Mouse (Mus musculus): ENCODE results near the gene Ttll5. TPM values are rescaled to one million over a fixed set of nuclear protein-coding genes. Genes with fewer than 3 reads are reported as not detected.

The Ttll5 gene
- polyA plus RNA-seq, 1 experiment = 6.2 TPM

GRCm38 (mm10) chr12:86082481-86083012, 258.1 kb downstream of the Ttll5 start, which contains the start of gene Ift43:
Gene Ift43 (plus strand): TSS chr12:86082541.
- 0 out of 2 replicates have a peak, but pooled peaks cover 4% of the 10 kb centered on the region for H3K27me3 ChIP-seq (ENCODE audit: control insufficient read depth, insufficient read depth, low read length)
- peak in 1 of 2 experiments; percentile 21 for DNase-seq (ENCODE audit: low read depth in 1 of 2, low spot score in 2 of 2)
- WGBS = 3% methylated on average over 35 of the region's 35 CpGs
- H3K4me3 ChIP-seq (ENCODE audit: extremely low read depth, insufficient read depth, insufficient read length) = peak within 1 kb of the TSS; percentile 61
- H3K27ac ChIP-seq (ENCODE audit: insufficient read depth, low read length) = no peak within 1 kb of the TSS
- no peaks in the 10 kb centered on the region; the same call in 1 of the 2 replicates for H3K4me1 ChIP-seq (ENCODE audit: control insufficient read depth, insufficient read depth, insufficient read length)
- H3K36me3 ChIP-seq (ENCODE audit: control insufficient read depth, insufficient read depth, low read length) = no peaks in the 10 kb centered on the region
- TF ChIP-seq CTCF (IDR thresholded peaks at IDR 0.05; ENCODE audit: extremely low read depth, insufficient read depth, insufficient read length, insufficient replicate concordance) (no peak), POLR2A (IDR thresholded peaks at IDR 0.05; ENCODE audit: low read depth, low read length) (no peak)

- H3K4me3 ChIP-seq (ENCODE audit: extremely low read depth, insufficient read depth, insufficient read length) = no peak overlapping the region
- no peaks in the 10 kb centered on the region for H3K36me3 ChIP-seq (ENCODE audit: control insufficient read depth, insufficient read depth, low read length)
- no peak for DNase-seq (ENCODE audit: low read depth in 1 of 2, low spot score in 2 of 2)
- 0 out of 2 replicates have a peak, but pooled peaks cover 4% of the 10 kb centered on the region for H3K27me3 ChIP-seq (ENCODE audit: control insufficient read depth, insufficient read depth, low read length)
- 92% methylated on average over 7 of the region's 7 CpGs for WGBS
- TF ChIP-seq CTCF (IDR thresholded peaks at IDR 0.05; ENCODE audit: extremely low read depth, insufficient read depth, insufficient read length, insufficient replicate concordance) = no peak
- TF ChIP-seq POLR2A (IDR thresholded peaks at IDR 0.05; ENCODE audit: low read depth, low read length) = no peak
- no peak overlapping the region for H3K27ac ChIP-seq (ENCODE audit: insufficient read depth, low read length)
- H3K4me1 ChIP-seq (ENCODE audit: control insufficient read depth, insufficient read depth, insufficient read length) = no peaks in the 10 kb centered on the region; the same call in 1 of the 2 replicates
Observed at GRCm38 (mm10) chr12:86085873-86086272, 261.4 kb downstream of the Ttll5 start.

GRCm38 (mm10) chr12:86086550-86086949, 262.1 kb downstream of the Ttll5 start:
- Histone ChIP-seq H3K27ac (ENCODE audit: insufficient read depth, low read length) (no peak overlapping the region), H3K4me3 (ENCODE audit: extremely low read depth, insufficient read depth, insufficient read length) (no peak overlapping the region), H3K36me3 (ENCODE audit: control insufficient read depth, insufficient read depth, low read length) (no peaks in the 10 kb centered on the region), H3K27me3 (ENCODE audit: control insufficient read depth, insufficient read depth, low read length) (0 out of 2 replicates have a peak, but pooled peaks cover 4% of the 10 kb centered on the region), H3K4me1 (ENCODE audit: control insufficient read depth, insufficient read depth, insufficient read length) (no peaks in the 10 kb centered on the region; the same call in 1 of the 2 replicates)
- no peak for DNase-seq (ENCODE audit: low read depth in 1 of 2, low spot score in 2 of 2)
- TF ChIP-seq CTCF (IDR thresholded peaks at IDR 0.05; ENCODE audit: extremely low read depth, insufficient read depth, insufficient read length, insufficient replicate concordance) = no peak
- no peak for TF ChIP-seq POLR2A (IDR thresholded peaks at IDR 0.05; ENCODE audit: low read depth, low read length)
- 71% methylated on average over 8 of the region's 8 CpGs for WGBS

GRCm38 (mm10) chr12:86088042-86088441, 263.6 kb downstream of the Ttll5 start:
- TF ChIP-seq CTCF (IDR thresholded peaks at IDR 0.05; ENCODE audit: extremely low read depth, insufficient read depth, insufficient read length, insufficient replicate concordance) = no peak
- TF ChIP-seq POLR2A (IDR thresholded peaks at IDR 0.05; ENCODE audit: low read depth, low read length) = no peak
- 68% methylated on average over 7 of the region's 7 CpGs for WGBS
- no peak for DNase-seq (ENCODE audit: low read depth in 1 of 2, low spot score in 2 of 2)

GRCm38 (mm10) chr12:86090764-86091163, 266.3 kb downstream of the Ttll5 start:
- H3K4me1 ChIP-seq (ENCODE audit: control insufficient read depth, insufficient read depth, insufficient read length) = no peaks in the 10 kb centered on the region
- no peak overlapping the region for H3K4me3 ChIP-seq (ENCODE audit: extremely low read depth, insufficient read depth, insufficient read length)
- no peak for DNase-seq (ENCODE audit: low read depth in 1 of 2, low spot score in 2 of 2)
- TF ChIP-seq POLR2A (IDR thresholded peaks at IDR 0.05; ENCODE audit: low read depth, low read length) (no peak), CTCF (IDR thresholded peaks at IDR 0.05; ENCODE audit: extremely low read depth, insufficient read depth, insufficient read length, insufficient replicate concordance) (no peak)
- no peak overlapping the region for H3K27ac ChIP-seq (ENCODE audit: insufficient read depth, low read length)
- no peaks in the 10 kb centered on the region for H3K36me3 ChIP-seq (ENCODE audit: control insufficient read depth, insufficient read depth, low read length)
- WGBS = 79% methylated on average over 4 of the region's 4 CpGs
- H3K27me3 ChIP-seq (ENCODE audit: control insufficient read depth, insufficient read depth, low read length) = no peaks in the 10 kb centered on the region

More at GRCm38 (mm10) chr12:86088042-86088441, 263.6 kb downstream of the Ttll5 start:
- H3K27ac ChIP-seq (ENCODE audit: insufficient read depth, low read length) = no peak overlapping the region
- H3K36me3 ChIP-seq (ENCODE audit: control insufficient read depth, insufficient read depth, low read length) = no peaks in the 10 kb centered on the region
- H3K4me1 ChIP-seq (ENCODE audit: control insufficient read depth, insufficient read depth, insufficient read length) = no peaks in the 10 kb centered on the region
- no peak overlapping the region for H3K4me3 ChIP-seq (ENCODE audit: extremely low read depth, insufficient read depth, insufficient read length)
- no peaks in the 10 kb centered on the region for H3K27me3 ChIP-seq (ENCODE audit: control insufficient read depth, insufficient read depth, low read length)

- H3K4me3 ChIP-seq (ENCODE audit: extremely low read depth, insufficient read depth, insufficient read length) = no peak overlapping the region
- H3K27me3 ChIP-seq (ENCODE audit: control insufficient read depth, insufficient read depth, low read length) = no peaks in the 10 kb centered on the region
- 74% methylated on average over 18 of the region's 18 CpGs for WGBS
- no peaks in the 10 kb centered on the region for H3K36me3 ChIP-seq (ENCODE audit: control insufficient read depth, insufficient read depth, low read length)
- TF ChIP-seq POLR2A (IDR thresholded peaks at IDR 0.05; ENCODE audit: low read depth, low read length) = no peak
- TF ChIP-seq CTCF (IDR thresholded peaks at IDR 0.05; ENCODE audit: extremely low read depth, insufficient read depth, insufficient read length, insufficient replicate concordance) = no peak
- no peak for DNase-seq (ENCODE audit: low read depth in 1 of 2, low spot score in 2 of 2)
- 0 out of 2 replicates have a peak overlapping the region, but pooled peaks have one; percentile 13 for H3K27ac ChIP-seq (ENCODE audit: insufficient read depth, low read length)
- H3K4me1 ChIP-seq (ENCODE audit: control insufficient read depth, insufficient read depth, insufficient read length) = no peaks in the 10 kb centered on the region
Observed at GRCm38 (mm10) chr12:86091601-86092132, 267.2 kb downstream of the Ttll5 start.

- H3K4me3 ChIP-seq (ENCODE audit: extremely low read depth, insufficient read depth, insufficient read length) = no peak overlapping the region
- DNase-seq (ENCODE audit: low read depth in 1 of 2, low spot score in 2 of 2) = no peak
- no peak overlapping the region for H3K27ac ChIP-seq (ENCODE audit: insufficient read depth, low read length)
- WGBS = 85% methylated on average over 4 of the region's 4 CpGs
- TF ChIP-seq CTCF (IDR thresholded peaks at IDR 0.05; ENCODE audit: extremely low read depth, insufficient read depth, insufficient read length, insufficient replicate concordance) (no peak), POLR2A (IDR thresholded peaks at IDR 0.05; ENCODE audit: low read depth, low read length) (no peak)
- H3K4me1 ChIP-seq (ENCODE audit: control insufficient read depth, insufficient read depth, insufficient read length) = no peaks in the 10 kb centered on the region
- no peaks in the 10 kb centered on the region for H3K27me3 ChIP-seq (ENCODE audit: control insufficient read depth, insufficient read depth, low read length)
- H3K36me3 ChIP-seq (ENCODE audit: control insufficient read depth, insufficient read depth, low read length) = no peaks in the 10 kb centered on the region
Observed at GRCm38 (mm10) chr12:86094075-86094474, 269.6 kb downstream of the Ttll5 start.

Data from spleen, adult 2 months (tissue).